Mouse (Mus musculus): Measurements from ENCODE around the gene Tbc1d5.

The Tbc1d5 gene

DNA sequence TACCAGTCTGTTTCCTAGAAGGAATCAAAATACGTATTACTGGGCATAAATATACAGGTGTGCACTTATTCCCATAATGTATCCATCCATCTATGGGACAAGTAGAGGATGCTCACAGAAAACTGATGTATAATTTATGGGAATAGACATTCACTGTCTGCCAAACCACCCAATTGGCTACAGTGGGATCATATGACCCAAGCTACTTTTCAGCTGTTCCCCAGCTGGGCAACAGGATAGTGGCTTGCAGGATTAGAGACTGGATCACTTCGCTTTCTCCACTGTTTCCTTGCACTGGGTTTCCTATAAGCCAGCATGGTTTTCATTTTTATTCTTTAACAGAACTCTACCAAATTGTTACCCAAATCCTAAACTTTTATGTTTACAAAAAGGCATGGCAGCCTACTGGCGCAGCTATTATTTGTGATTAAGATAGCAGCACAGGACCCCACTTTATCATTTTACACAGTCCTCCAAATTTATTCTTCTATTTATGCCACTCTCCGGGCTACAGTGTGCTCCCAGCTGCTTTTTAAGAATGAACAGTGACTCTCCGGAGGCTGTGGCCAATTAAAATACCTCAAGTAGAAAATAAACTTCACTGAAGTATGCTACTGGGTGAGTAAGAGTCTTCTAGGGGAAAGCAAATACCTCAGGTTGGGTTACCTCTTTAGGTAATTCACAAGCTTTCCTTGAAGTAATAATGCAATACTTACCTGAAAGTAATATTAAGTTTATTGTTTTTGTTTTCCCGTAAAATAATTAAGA lies 270.4 kb downstream of the Tbc1d5 start:
- in situ Hi-C loops (cut with MboI; ENCODE audit: low pct_unique_long_range_greater_than_20kb in 1 of 2, low sequenced_read_pairs in 2 of 2, unreplicated experiment in 1 of 2): no loop called here

DNA sequence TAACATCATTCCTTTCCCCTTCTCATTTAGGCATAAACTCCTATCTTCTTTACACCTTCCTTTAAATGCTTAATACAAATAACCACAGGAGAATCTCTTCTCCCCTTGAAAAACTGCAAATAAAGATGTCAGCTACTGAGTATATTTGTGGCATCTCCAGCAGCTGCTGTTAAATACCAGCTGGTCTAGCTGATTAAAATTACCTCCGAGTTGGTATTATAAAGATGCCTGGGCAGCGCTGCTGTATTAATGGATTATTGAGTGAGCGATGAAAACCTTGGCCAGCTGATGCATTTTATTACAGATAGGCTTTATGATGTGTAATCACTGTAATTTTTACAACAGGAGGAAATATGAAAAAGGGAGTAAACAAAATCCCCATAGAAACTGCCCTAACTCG lies 271.0 kb downstream of the Tbc1d5 start:
- in situ Hi-C loops (cut with MboI; ENCODE audit: low pct_unique_long_range_greater_than_20kb in 1 of 2, low sequenced_read_pairs in 2 of 2, unreplicated experiment in 1 of 2): no loop called here

DNA sequence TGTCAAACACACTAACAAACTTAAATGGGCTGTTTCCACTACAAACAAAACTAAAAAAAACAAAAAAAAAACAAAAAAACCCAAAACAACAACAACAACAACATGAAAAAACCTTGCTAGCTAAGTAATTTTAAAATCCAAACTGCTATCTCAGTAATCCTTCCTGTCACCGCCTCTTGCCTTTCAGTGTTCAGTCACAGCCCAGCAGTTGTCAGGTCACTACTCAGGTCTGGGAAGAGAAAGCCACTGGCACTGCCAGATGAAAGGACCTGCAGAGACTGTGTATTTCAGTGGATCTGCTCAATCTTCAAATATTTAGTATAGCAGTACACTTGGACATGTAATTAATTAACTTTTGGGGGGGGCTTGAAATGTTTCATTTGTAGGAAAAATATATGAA lies 272.5 kb downstream of the Tbc1d5 start:
- in situ Hi-C loops (cut with MboI; ENCODE audit: low pct_unique_long_range_greater_than_20kb in 1 of 2, low sequenced_read_pairs in 2 of 2, unreplicated experiment in 1 of 2): no loop called here

- in situ Hi-C loops (cut with MboI; ENCODE audit: low pct_unique_long_range_greater_than_20kb in 1 of 2, low sequenced_read_pairs in 2 of 2, unreplicated experiment in 1 of 2): no loop called here
Measured at GRCm38 (mm10) chr17:50904463-50904862, 274.7 kb downstream of the Tbc1d5 start.

- in situ Hi-C loops (cut with MboI; ENCODE audit: low pct_unique_long_range_greater_than_20kb in 1 of 2, low sequenced_read_pairs in 2 of 2, unreplicated experiment in 1 of 2): no loop called here
Measured at GRCm38 (mm10) chr17:50897867-50898266, 281.3 kb downstream of the Tbc1d5 start.

DNA sequence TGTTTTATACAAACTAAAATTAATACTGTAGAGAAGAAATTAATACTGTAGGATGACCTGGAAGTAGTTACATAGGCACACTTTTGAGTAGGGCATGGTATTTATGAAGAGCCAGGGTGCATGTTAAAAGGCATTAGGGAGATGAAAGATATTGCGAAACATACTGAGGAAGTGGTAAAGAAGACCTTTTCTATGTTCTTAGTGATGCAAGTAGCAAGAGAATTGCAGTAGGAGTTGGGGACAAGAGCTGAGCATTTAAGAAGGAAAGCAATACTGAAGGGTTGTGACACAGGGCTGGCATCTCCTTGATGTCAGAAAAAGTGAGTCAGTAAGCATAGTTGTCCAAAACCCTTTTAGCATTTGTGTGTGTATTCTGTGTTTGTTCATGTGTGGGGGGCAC lies 289.7 kb downstream of the Tbc1d5 start:
- in situ Hi-C loops (cut with MboI; ENCODE audit: low pct_unique_long_range_greater_than_20kb in 1 of 2, low sequenced_read_pairs in 2 of 2, unreplicated experiment in 1 of 2): no loop called here

DNA sequence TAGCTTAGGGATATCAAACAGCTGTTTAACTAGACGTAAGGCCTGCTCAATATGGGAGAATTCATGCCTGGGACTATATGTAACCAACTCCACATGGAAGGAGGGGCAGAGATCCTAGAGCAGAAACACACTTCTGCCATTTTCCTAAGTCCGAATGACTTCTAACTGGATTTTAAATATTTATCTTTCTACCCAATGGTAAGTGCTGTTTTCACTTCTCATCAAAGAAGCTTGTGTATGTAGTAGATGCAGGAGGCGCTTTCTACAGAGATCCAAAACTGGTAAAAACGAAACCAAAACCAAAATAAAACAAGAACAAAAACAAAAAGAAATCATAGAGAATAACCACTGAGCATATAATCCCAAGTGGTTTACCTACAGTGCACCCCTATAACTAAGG lies 299.2 kb downstream of the Tbc1d5 start:
- in situ Hi-C loops (cut with MboI; ENCODE audit: low pct_unique_long_range_greater_than_20kb in 1 of 2, low sequenced_read_pairs in 2 of 2, unreplicated experiment in 1 of 2): no loop called here

GRCm38 (mm10) chr17:50876451-50876850 lies 302.7 kb downstream of the Tbc1d5 start:
- in situ Hi-C loops (cut with MboI; ENCODE audit: low pct_unique_long_range_greater_than_20kb in 1 of 2, low sequenced_read_pairs in 2 of 2, unreplicated experiment in 1 of 2): no loop called here

- in situ Hi-C loops (cut with MboI; ENCODE audit: low pct_unique_long_range_greater_than_20kb in 1 of 2, low sequenced_read_pairs in 2 of 2, unreplicated experiment in 1 of 2): no loop called here
Measured at GRCm38 (mm10) chr17:50874067-50874466, 305.1 kb downstream of the Tbc1d5 start.

DNA sequence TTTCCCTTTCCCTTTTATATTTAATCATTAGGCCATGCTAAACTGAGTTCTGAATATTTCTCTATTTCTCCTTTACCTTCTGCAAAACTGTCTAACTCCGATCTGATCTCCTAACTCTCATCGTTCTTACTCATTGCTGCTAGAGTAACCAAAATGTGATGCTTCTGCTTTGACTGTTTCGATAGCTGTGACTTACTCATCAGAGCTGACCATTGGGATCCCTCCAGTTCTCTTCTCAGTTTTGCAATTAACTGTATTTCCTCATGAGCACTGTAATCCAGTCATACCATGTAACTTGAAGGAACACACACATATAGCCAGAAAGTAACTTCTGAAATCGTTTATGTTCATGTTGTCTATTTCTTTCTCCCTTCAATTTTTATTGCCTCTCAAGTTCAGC lies 306.6 kb downstream of the Tbc1d5 start:
- in situ Hi-C loops (cut with MboI; ENCODE audit: low pct_unique_long_range_greater_than_20kb in 1 of 2, low sequenced_read_pairs in 2 of 2, unreplicated experiment in 1 of 2): no loop called here

GRCm38 (mm10) chr17:50867297-50867696 lies 311.9 kb downstream of the Tbc1d5 start:
- in situ Hi-C loops (cut with MboI; ENCODE audit: low pct_unique_long_range_greater_than_20kb in 1 of 2, low sequenced_read_pairs in 2 of 2, unreplicated experiment in 1 of 2): no loop called here

- in situ Hi-C loops (cut with MboI; ENCODE audit: low pct_unique_long_range_greater_than_20kb in 1 of 2, low sequenced_read_pairs in 2 of 2, unreplicated experiment in 1 of 2): no loop called here
Measured at GRCm38 (mm10) chr17:50864781-50865180, 314.4 kb downstream of the Tbc1d5 start.

- in situ Hi-C loops (cut with MboI; ENCODE audit: low pct_unique_long_range_greater_than_20kb in 1 of 2, low sequenced_read_pairs in 2 of 2, unreplicated experiment in 1 of 2): no loop called here
Measured at GRCm38 (mm10) chr17:50853220-50853619, 325.9 kb downstream of the Tbc1d5 start.

DNA sequence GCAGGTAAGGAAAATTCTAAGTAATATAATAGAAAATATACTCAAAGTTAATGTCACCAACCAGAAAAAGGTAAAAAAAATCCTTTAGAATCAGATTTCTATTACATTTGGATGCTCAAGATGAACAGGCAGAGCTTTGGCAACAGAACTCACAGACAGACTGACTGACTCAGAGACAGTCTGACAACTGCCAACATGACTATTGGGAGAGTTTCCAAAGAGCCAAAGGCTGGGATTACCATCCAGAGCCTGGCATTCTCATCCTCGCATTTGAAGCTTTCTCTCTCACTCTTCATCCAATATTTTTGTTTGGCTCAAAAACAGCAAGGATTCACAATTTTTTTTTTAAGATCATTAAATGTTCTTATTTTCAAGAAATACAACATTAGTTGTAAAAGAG lies 327.8 kb downstream of the Tbc1d5 start:
- in situ Hi-C loops (cut with MboI; ENCODE audit: low pct_unique_long_range_greater_than_20kb in 1 of 2, low sequenced_read_pairs in 2 of 2, unreplicated experiment in 1 of 2): no loop called here

- in situ Hi-C loops (cut with MboI; ENCODE audit: low pct_unique_long_range_greater_than_20kb in 1 of 2, low sequenced_read_pairs in 2 of 2, unreplicated experiment in 1 of 2): no loop called here
Measured at GRCm38 (mm10) chr17:50814089-50814488, 365.1 kb downstream of the Tbc1d5 start.

DNA sequence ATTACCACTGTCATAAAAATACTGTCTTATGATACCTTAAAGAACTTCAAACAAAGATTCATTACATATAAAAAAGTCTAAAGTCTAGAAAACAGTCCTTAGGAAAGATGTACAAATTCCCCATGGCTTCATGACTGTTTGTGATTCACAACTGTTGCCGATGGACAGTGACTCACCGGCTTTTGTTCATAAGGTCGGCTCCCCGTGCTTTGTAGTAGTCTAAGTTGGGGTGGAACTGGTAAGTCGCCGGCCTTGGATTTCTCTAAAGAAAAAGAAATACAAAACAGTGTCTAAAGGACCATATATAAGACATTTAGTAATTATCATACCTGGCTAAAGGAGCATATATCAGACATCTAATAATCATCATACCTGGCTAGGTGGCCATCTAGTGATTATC lies 365.6 kb downstream of the Tbc1d5 start:
- in situ Hi-C loops (cut with MboI; ENCODE audit: low pct_unique_long_range_greater_than_20kb in 1 of 2, low sequenced_read_pairs in 2 of 2, unreplicated experiment in 1 of 2): no loop called here

- in situ Hi-C loops (cut with MboI; ENCODE audit: low pct_unique_long_range_greater_than_20kb in 1 of 2, low sequenced_read_pairs in 2 of 2, unreplicated experiment in 1 of 2): no loop called here
Measured at GRCm38 (mm10) chr17:50805631-50806030, 373.5 kb downstream of the Tbc1d5 start.

- in situ Hi-C loops (cut with MboI; ENCODE audit: low pct_unique_long_range_greater_than_20kb in 1 of 2, low sequenced_read_pairs in 2 of 2, unreplicated experiment in 1 of 2): no loop called here
Measured at GRCm38 (mm10) chr17:50803234-50803633, 375.9 kb downstream of the Tbc1d5 start.

DNA sequence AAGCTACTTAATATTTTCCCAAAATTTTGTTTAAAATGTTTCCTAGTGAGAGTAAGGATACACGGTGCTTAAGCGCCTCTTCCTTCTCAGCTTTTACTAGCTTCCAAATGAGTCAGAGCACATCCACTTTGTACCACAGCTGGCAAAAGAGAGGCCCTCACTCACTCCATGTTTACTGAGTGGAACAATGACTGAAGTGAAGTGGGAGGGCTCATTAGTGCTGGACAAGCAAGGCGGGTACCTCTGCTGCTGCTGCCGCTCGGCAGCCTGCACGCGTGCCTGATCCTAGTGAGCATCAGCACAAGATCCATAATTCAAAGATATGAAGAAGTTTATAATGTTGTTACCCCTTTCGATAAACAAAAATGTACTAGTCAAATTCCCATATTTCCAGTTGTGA lies 376.8 kb downstream of the Tbc1d5 start:
- in situ Hi-C loops (cut with MboI; ENCODE audit: low pct_unique_long_range_greater_than_20kb in 1 of 2, low sequenced_read_pairs in 2 of 2, unreplicated experiment in 1 of 2): no loop called here

DNA sequence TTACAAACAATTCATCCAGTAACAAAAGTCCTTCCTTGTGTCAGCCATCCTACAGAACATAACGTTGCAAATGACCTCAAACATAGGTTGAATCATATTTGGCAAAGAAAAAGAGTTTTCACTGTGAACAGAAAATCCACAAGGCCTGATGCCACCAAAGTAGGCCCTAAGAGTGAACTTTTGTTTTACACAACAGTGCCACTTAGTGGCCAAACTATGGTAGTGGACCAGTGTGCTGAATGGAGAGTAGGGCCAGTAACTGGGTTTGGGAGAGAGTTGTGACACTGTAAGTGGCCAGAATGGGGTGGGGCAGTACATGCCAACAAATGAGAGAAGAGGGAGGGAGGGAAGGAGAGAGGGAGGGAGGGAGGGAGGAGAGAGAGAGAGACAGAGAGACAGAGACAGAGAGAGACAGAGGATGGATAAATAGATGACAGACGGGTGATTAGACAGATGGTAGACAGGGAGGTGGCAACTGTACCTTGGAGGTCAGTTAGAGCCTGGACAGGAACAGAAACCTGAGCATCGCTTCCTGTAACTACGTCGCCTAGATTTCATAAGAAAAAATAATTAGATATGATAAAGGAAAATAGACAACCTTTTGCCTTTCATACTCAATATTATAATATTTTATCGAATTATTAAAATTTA lies 383.6 kb downstream of the Tbc1d5 start:
- in situ Hi-C loops (cut with MboI; ENCODE audit: low pct_unique_long_range_greater_than_20kb in 1 of 2, low sequenced_read_pairs in 2 of 2, unreplicated experiment in 1 of 2): loop anchor here (25.0 kb wide), 2 partner anchors 458 to 833 kb away; no protein-coding TSS in a partner anchor
